Mouse (Mus musculus): ENCODE results near the gene Cpm.

The Cpm gene

GRCm38 (mm10) chr10:117621616-117622533 lies 7.4 kb upstream of the Cpm start:
- no peak for DNase-seq

GRCm38 (mm10) chr10:117623358-117623757 lies 5.9 kb upstream of the Cpm start:
- DNase-seq, result no peak

- no peak for DNase-seq
Observed at GRCm38 (mm10) chr10:117624222-117624621, 5.1 kb upstream of the Cpm start.

- no peak for DNase-seq
Observed at GRCm38 (mm10) chr10:117624655-117625497, 4.4 kb upstream of the Cpm start.

- no peak for DNase-seq
Observed at GRCm38 (mm10) chr10:117625500-117626296, 3.6 kb upstream of the Cpm start.

- no peak for DNase-seq
Observed at GRCm38 (mm10) chr10:117626297-117626613, 3.0 kb upstream of the Cpm start.

- no peak for DNase-seq
Observed at GRCm38 (mm10) chr10:117626840-117627615, 2.3 kb upstream of the Cpm start.

GRCm38 (mm10) chr10:117627616-117627930 lies 1.7 kb upstream of the Cpm start:
- no peak for DNase-seq

GRCm38 (mm10) chr10:117627949-117628348 lies 1.4 kb upstream of the Cpm start:
- DNase-seq, result no peak

GRCm38 (mm10) chr10:117628363-117629168 lies 734 bp upstream of the Cpm start:
- DNase-seq, result no peak

GRCm38 (mm10) chr10:117630176-117630575 lies 876 bp downstream of the Cpm start:
- no peak for DNase-seq

- no peak for DNase-seq
Observed at GRCm38 (mm10) chr10:117630810-117631209, 1.5 kb downstream of the Cpm start.

GRCm38 (mm10) chr10:117631562-117632259 lies 2.4 kb downstream of the Cpm start:
- DNase-seq, result no peak

GRCm38 (mm10) chr10:117632394-117632793 lies 3.1 kb downstream of the Cpm start:
- no peak for DNase-seq

- DNase-seq, result no peak
Observed at GRCm38 (mm10) chr10:117633564-117634208, 4.4 kb downstream of the Cpm start.

GRCm38 (mm10) chr10:117634323-117635030 lies 5.2 kb downstream of the Cpm start:
- no peak for DNase-seq

GRCm38 (mm10) chr10:117635078-117635771 lies 5.9 kb downstream of the Cpm start:
- DNase-seq, result no peak

- no peak for DNase-seq
Observed at GRCm38 (mm10) chr10:117635823-117636589, 6.7 kb downstream of the Cpm start.
